Mouse (Mus musculus) limb, embryonic 14.5 days (tissue): ENCODE measurements around the gene Gm20388. TPM values are rescaled to one million over a fixed set of nuclear protein-coding genes. Genes with fewer than 3 reads are reported as not detected.

Source experiments
- ATAC-seq: fragments of 200-750 bp; cut with Nextera tagmentation; 2 replicates; pipeline ENCODE4 v1.8.0; 2017; ENCODE audit warnings: low read depth, moderate number of reproducible peaks, moderate TSS enrichment; ENCODE audit not compliant: low FRiP score
- DNase-seq: peaks from one replicate; pipeline ENCODE4 v3.0.0-alpha.2; 2015; ENCODE audit warnings: low spot score
- H3K27ac ChIP-seq: fragments of 300-500 bp; sonication (generic); replicated peaks from 2 replicates; pipeline ENCODE4 v1.5.1; 2014; ENCODE audit warnings: low read depth, mild to moderate bottlenecking, low read length, moderate library complexity, mixed read lengths
- H3K27me3 ChIP-seq: fragments of 300-500 bp; sonication (generic); 2 replicates; pipeline ENCODE4 v1.6.1; 2014; ENCODE audit warnings: low read length, mixed read lengths; ENCODE audit not compliant: control insufficient read depth, insufficient read depth
- H3K36me3 ChIP-seq: fragments of 300-500 bp; sonication (generic); 2 replicates; pipeline ENCODE4 v1.6.1; 2014; ENCODE audit warnings: mild to moderate bottlenecking, low read length, moderate library complexity, mixed read lengths; ENCODE audit not compliant: control insufficient read depth, insufficient read depth
- H3K4me1 ChIP-seq: fragments of 300-500 bp; sonication (generic); 2 replicates; pipeline ENCODE4 v1.6.1; 2014; ENCODE audit warnings: antibody characterized with exemption, low read length, mixed read lengths; ENCODE audit not compliant: control insufficient read depth, insufficient read depth
- H3K4me2 ChIP-seq: fragments of 300-500 bp; sonication (generic); replicated peaks from 2 replicates; pipeline ENCODE4 v1.6.1; 2014; ENCODE audit warnings: low read depth, mild to moderate bottlenecking, low read length, moderate library complexity; ENCODE audit not compliant: severe bottlenecking
- H3K4me3 ChIP-seq: fragments of 300-500 bp; sonication (generic); replicated peaks from 2 replicates; pipeline ENCODE4 v1.5.1; 2014; ENCODE audit warnings: low read length
- H3K9ac ChIP-seq: fragments of 300-500 bp; sonication (generic); 2 replicates; pipeline ENCODE4 v1.6.1; 2014; ENCODE audit warnings: mild to moderate bottlenecking, low read depth, low read length, moderate library complexity; ENCODE audit not compliant: severe bottlenecking
- H3K9me3 ChIP-seq: fragments of 300-500 bp; sonication (generic); 2 replicates; pipeline ENCODE4 v1.6.1; 2016; ENCODE audit warnings: low read length; ENCODE audit not compliant: control insufficient read depth
- POLR2A ChIP-seq: fragments of 200-500 bp; IDR thresholded peaks from 2 replicates; pipeline ENCODE4 v1.8.0; 2012; ENCODE audit warnings: inconsistent platforms, mild to moderate bottlenecking, moderate library complexity, borderline replicate concordance; ENCODE audit not compliant: insufficient read depth, insufficient read length; ENCODE audit errors: extremely low read depth
- WGBS: fragments of 180-500 bp; shearing (Covaris S2); extraction: QIAGEN DNeasy Blood & Tissue Kit; methylation state at CpG from one replicate; pipeline ENCODE4 v1.1.7; 2014; 5-methylcytosine and 5-hydroxymethylcytosine counted together
- polyA plus RNA-seq, 2 experiments: library from polyadenylated mRNA; depleted of rRNA in 1 of 2; stranded (reverse) in 1 of 2; unstranded in 1 of 2; fragments of >200 nt; fragmentation: Nextera tagmentation in 1 of 2; extraction: Ambion mirVana in 1 of 2; gene quantifications; 2 replicates each; pipeline versions ENCODE4 v1.2.1 to v1.2.3; 2012 to 2014

Gene Gm20388
- polyA plus RNA-seq, 2 experiments: 1.9 to 49.9 TPM

DNA sequence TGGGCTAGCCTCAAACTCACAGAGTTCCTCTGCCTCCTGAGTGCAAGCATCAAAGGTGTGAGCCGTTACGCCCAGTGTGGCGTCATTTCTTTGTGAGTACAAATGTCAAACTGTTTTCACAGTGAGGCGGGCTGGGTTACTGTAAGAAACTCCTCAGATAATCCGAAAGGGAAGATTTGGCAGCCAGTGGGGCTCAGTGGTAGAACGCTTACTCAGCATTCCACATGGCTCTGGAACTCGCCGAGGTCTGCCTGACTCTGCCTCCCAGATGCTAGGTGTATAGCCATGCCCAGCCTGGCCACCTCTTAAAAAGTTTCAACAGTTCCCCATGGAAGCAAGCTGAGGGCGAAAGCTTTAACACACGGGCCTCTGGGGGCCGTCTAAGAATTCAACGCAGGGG, 3441.5 kb downstream of the Gm20388 start:
- Histone ChIP-seq H3K36me3 (no peaks in the 10 kb centered on the region), H3K4me3 (no peak overlapping the region), H3K9me3 (no peaks in the 10 kb centered on the region), H3K9ac (no peak overlapping the region), H3K4me2 (no peak overlapping the region), H3K4me1 (peaks cover 4% of the 10 kb centered on the region; the same call in 1 of the 2 replicates), H3K27ac (no peak overlapping the region), H3K27me3 (no peaks in the 10 kb centered on the region)
- TF ChIP-seq POLR2A: no peak
- DNase-seq (no peak), ATAC-seq (no peak)
- WGBS: 83% methylated on average over 12 of the region's 12 CpGs

DNA sequence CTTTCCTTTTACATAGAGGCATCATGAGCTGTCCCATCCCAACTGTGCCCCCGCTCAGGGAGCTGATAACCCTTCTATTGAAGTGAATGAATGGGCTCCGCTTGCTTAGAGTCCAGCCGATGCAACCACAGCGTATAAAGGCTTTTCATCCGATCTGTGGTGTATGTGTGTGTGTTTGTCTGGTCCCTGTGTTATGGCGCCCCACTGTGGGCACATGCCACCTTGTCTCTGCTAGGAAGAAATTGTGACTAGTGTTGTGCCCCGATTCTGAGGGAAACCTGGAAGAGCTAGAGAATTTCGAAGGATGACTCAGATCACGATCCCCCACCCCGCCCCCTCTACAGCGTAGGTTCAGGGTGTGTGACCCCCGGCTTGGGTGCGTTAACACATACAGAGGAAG, 3442.1 kb downstream of the Gm20388 start:
- H3K4me2 ChIP-seq: no peak overlapping the region
- DNase-seq (no peak), ATAC-seq (no peak)
- no peak for TF ChIP-seq POLR2A
- H3K27ac ChIP-seq: no peak overlapping the region
- 67% methylated on average over 13 of the region's 13 CpGs for WGBS
- H3K36me3 ChIP-seq: no peaks in the 10 kb centered on the region
- no peak overlapping the region for H3K9ac ChIP-seq
- H3K4me1 ChIP-seq: peaks cover 4% of the 10 kb centered on the region; the same call in 1 of the 2 replicates
- no peaks in the 10 kb centered on the region for H3K27me3 ChIP-seq
- H3K4me3 ChIP-seq: no peak overlapping the region
- H3K9me3 ChIP-seq: no peaks in the 10 kb centered on the region

- no peak overlapping the region for H3K27ac ChIP-seq
- no peaks in the 10 kb centered on the region for H3K36me3 ChIP-seq
- no peak for TF ChIP-seq POLR2A
- no peak for ATAC-seq
- no peaks in the 10 kb centered on the region for H3K27me3 ChIP-seq
- no peaks in the 10 kb centered on the region for H3K9me3 ChIP-seq
- peaks cover under 1% of the 10 kb centered on the region; the same call in 1 of the 2 replicates for H3K4me1 ChIP-seq
- DNase-seq: no peak
- no peak overlapping the region for H3K4me3 ChIP-seq
- no peak overlapping the region for H3K4me2 ChIP-seq
- no peak overlapping the region for H3K9ac ChIP-seq
- WGBS: 32% methylated on average over 11 of the region's 11 CpGs
Measured at GRCm38 (mm10) chr8:123353216-123353615, 3442.6 kb downstream of the Gm20388 start.

DNA sequence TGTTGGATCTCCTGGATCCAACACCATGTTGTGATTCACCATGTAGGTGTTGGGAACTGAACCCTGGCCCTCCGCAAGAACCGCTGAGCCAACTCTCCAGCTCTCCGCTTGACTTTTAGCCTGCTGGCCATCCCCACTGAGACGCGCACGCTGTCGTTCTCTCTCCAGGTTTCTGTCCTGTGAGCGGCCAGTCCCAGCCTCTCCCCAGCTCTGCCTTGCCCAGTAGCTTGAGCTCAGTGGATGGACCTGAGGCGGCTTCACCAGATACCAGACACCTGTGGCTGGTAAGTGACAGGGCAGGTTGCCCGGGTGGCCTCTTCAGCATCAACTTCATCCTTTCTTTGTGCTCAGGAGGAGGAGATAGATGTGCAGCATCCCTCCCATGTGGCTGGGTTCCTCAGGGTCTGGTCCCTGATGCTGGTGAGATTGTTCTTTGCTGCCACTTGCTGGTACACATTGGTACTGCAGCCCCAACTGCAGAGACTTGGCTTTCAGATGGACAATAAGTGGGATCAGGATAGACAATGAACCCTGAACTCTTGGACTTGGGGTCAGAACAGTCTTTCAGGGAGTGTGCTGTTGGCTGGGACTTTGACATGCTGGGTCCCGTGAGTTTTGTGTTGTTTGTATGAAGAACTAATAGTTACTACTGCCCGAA, 3450.6 kb downstream of the Gm20388 start:
- ATAC-seq (no peak; the same call in 1 of the 2 replicates), DNase-seq (peak; percentile 63)
- no peak overlapping the region for H3K4me3 ChIP-seq

GRCm38 (mm10) chr8:123373403-123374238, 3463.0 kb downstream of the Gm20388 start, which contains the start of gene Tcf25:
Gene Tcf25, plus strand, starts transcription at chr8:123373753.
- Histone ChIP-seq H3K27me3 (no peaks in the 10 kb centered on the region), H3K4me3 (peak within 1 kb of the TSS; percentile 63), H3K27ac (peak within 1 kb of the TSS; percentile 89), H3K4me2 (peak within 1 kb of the TSS; percentile 73), H3K4me1 (peaks cover 5% of the 10 kb centered on the region), H3K9ac (peak within 1 kb of the TSS; percentile 71), H3K36me3 (peaks cover 5% of the 10 kb centered on the region; the same call in 1 of the 2 replicates), H3K9me3 (no peaks in the 10 kb centered on the region)
- ATAC-seq: peak; percentile 90
- WGBS: under 1% methylated on average over 62 of the region's 75 CpGs
- peak; percentile 93 for DNase-seq
- peak; percentile 87; the same call in 1 of the 2 replicates for TF ChIP-seq POLR2A

More for the DNA sequence above, 3450.6 kb downstream of the Gm20388 start:
- 39% methylated on average over 12 of the region's 12 CpGs for WGBS
- Histone ChIP-seq H3K4me2 (no peak overlapping the region), H3K27me3 (no peaks in the 10 kb centered on the region), H3K27ac (no peak overlapping the region), H3K36me3 (no peaks in the 10 kb centered on the region), H3K4me1 (no peaks in the 10 kb centered on the region), H3K9me3 (no peaks in the 10 kb centered on the region), H3K9ac (no peak overlapping the region)
- no peak for TF ChIP-seq POLR2A
